13 mouse cellular contexts compared by ENCODE assay signal in the genomic region with DNA sequence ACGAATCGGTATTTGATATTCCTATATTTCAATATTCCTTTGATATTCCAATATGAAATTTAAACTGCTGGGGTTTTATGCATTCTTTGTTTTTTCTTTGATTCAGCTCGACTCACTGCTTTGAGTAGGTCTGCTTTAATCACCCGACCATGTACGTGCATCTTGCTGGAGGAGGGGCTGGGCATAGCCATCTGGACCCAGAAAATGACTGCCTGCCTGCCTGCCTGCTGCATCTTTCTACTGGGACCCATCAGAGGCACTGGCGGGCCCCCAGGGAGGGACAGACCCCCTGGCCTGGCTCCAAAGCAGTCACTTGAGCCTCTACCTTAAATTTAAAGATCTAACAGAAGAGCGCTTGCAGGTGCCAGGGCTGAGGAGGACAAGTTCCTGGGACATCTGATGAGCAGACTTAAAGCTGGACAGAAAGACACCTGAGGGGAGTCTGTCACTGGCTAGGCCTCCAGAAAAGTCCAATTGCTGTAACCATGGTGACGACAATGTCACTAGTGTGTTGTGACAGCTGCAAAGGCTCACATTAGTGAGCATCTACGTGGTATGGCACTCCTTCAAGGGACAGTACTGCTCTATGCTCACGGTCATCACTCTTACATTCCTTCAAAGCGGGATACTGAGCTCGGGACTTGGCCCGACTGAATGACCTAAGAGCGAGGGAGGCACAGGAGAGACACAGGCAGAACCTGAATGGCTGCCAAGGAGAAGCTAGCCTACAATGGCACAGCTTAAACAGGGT.
A peak's percentile ranks its signal among the peaks of the same experiment; 100 is the strongest.
DNase-seq lines count a peak whose midpoint lies in the region; ATAC-seq and TF ChIP-seq lines count a peak whose summit lies in the region.
"Had no signal": no experiment of that assay in that cellular context is flagged by ENCODE, and none has a peak within 500 bp of the region (broad histone marks: within the 10 kb centered on the region; RNA-seq: fewer than 3 reads in every experiment).

No protein-coding gene starts in this region.

- no peaks in the 10 kb centered on the region for H3K36me3 ChIP-seq in kidney, embryonic 14.5 days (ENCODE audit: control insufficient read depth, insufficient read depth, low read length)
- no peaks in the 10 kb centered on the region for H3K36me3 ChIP-seq in hindbrain, postnatal 0 days (ENCODE audit: insufficient read depth, low read length)

- no peak for TF ChIP-seq CTCF in hindbrain, postnatal 0 days (IDR thresholded peaks at IDR 0.05; ENCODE audit: low read depth)
- no peak for TF ChIP-seq CTCF in layer of hippocampus, adult 2 months (conservative IDR thresholded peaks at IDR 0.05)

- no peak overlapping the region for H3K4me2 ChIP-seq in kidney, embryonic 14.5 days (replicated peaks; ENCODE audit: low read depth, low read length)
- H3K4me2 ChIP-seq in hindbrain, postnatal 0 days (ENCODE audit: low read depth, low read length), result no peak overlapping the region
- H3K4me2 ChIP-seq: liver, embryonic 11.5 days had no signal

- no peak overlapping the region for H3K4me3 ChIP-seq in kidney, embryonic 14.5 days (ENCODE audit: low read length)
- no peak overlapping the region for H3K4me3 ChIP-seq in hindbrain, postnatal 0 days (ENCODE audit: low read length)
- H3K4me3 ChIP-seq in layer of hippocampus, adult 2 months, result no peak overlapping the region
- H3K4me3 ChIP-seq: heart, adult 2 months had no signal

- peak; percentile 15 to 22 for DNase-seq in cerebellum, postnatal 14 days
- no peak for DNase-seq in kidney, postnatal 10 days
- peak; percentile 26 for DNase-seq in Muller cell, postnatal 12 days (ENCODE audit: inconsistent ontology term)
- peak; percentile 58 for DNase-seq in hindbrain, postnatal 0 days (ENCODE audit: low spot score)
- DNase-seq in layer of hippocampus, adult 2 months (ENCODE audit: low spot score in 2 of 2), result no peak
- no peak for DNase-seq in MN1 (ENCODE audit: low spot score)
- DNase-seq: cerebellum, adult 9-10 months; heart, adult 2 months; kidney, adult 2 months had no signal

- H3K9me3 ChIP-seq in kidney, embryonic 14.5 days (ENCODE audit: control insufficient read depth, low read length), result no peaks in the 10 kb centered on the region
- no peaks in the 10 kb centered on the region for H3K9me3 ChIP-seq in hindbrain, postnatal 0 days (ENCODE audit: low read length)

- no peak overlapping the region for H3K9ac ChIP-seq in kidney, embryonic 14.5 days (ENCODE audit: low read depth, low read length)
- no peak overlapping the region for H3K9ac ChIP-seq in hindbrain, postnatal 0 days (replicated peaks; ENCODE audit: low read length)

- ATAC-seq in cerebellum, adult (ENCODE audit: insufficient number of reproducible peaks, low FRiP score, low TSS enrichment), result no peak
- peak; percentile 71; the same call in 1 of the 2 replicates for ATAC-seq in kidney, embryonic 14.5 days (ENCODE audit: low FRiP score, low TSS enrichment)
- ATAC-seq in hindbrain, postnatal 0 days, result peak; percentile 61
- ATAC-seq: lung, postnatal 0 days had no signal

- H3K4me1 ChIP-seq in kidney, embryonic 14.5 days (ENCODE audit: control insufficient read depth, insufficient read depth, low read length), result 0 out of 2 replicates have a peak, but pooled peaks cover 4% of the 10 kb centered on the region
- H3K4me1 ChIP-seq in hindbrain, postnatal 0 days (ENCODE audit: insufficient read depth, low read length), result peaks cover 6% of the 10 kb centered on the region

- H3K27ac ChIP-seq in kidney, embryonic 14.5 days (ENCODE audit: low read depth, low read length), result no peak overlapping the region
- no peak overlapping the region for H3K27ac ChIP-seq in hindbrain, postnatal 0 days
- no peak overlapping the region for H3K27ac ChIP-seq in layer of hippocampus, adult 2 months
- H3K27ac ChIP-seq: heart, adult 2 months had no signal

- H3K27me3 ChIP-seq in kidney, embryonic 14.5 days (ENCODE audit: control insufficient read depth, insufficient read depth, low read length), result no peaks in the 10 kb centered on the region
- H3K27me3 ChIP-seq in hindbrain, postnatal 0 days (ENCODE audit: insufficient read depth, low read length), result no peaks in the 10 kb centered on the region

- 39% methylated on average over 14 of the region's 14 CpGs for WGBS in kidney, embryonic 14.5 days
- WGBS in hindbrain, postnatal 0 days, result 42% methylated on average over 14 of the region's 14 CpGs

Comparison
In these comparisons a context has a peak if more than half of its experiments do, and no peak if none do; other contexts are left out.
1. DNase-seq: peak in cerebellum, postnatal 14 days (2 of 2), Muller cell, postnatal 12 days (single experiment) and hindbrain, postnatal 0 days (single experiment); none in kidney, postnatal 10 days (single experiment), layer of hippocampus, adult 2 months (0 of 2) and MN1 (single experiment).